Mouse (Mus musculus) bone marrow macrophage, adult 2 months (primary cell): ENCODE measurements around the gene Ociad1.

Experiments
- CTCF ChIP-seq: IDR thresholded peaks from 2 replicates; pipeline ENCODE4 v1.5.1; 2012; ENCODE audit warnings: low read depth, mild to moderate bottlenecking, low read length, moderate library complexity
- POLR2A ChIP-seq: IDR thresholded peaks from 2 replicates; pipeline ENCODE4 v1.6.1; 2012; ENCODE audit warnings: mild to moderate bottlenecking, low read depth, low read length, borderline replicate concordance

DNA sequence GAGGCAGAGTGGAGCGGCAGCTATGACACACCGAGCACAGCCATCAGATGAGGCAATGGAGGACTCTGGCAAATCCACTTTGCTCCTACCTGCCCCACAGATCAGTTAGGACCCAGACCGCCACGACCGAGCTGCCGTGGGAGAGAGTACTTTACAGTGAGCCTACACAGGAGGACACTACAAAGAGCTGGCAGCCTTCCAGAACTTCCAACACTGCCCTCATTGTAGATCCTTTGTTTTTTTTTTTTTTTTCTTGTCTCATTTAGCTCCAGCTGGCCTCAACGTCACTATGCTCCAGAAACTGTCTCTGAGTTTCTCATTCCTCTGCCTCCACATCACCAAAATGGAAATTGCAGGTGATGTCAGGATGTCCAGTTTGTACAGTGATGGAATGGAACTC lies 60.9 kb downstream of the Ociad1 start:
- TF ChIP-seq POLR2A (no peak), CTCF (no peak)
